Mouse (Mus musculus) CD4-positive, CD25-positive, alpha-beta regulatory T cell, adult 2 months (primary cell): ENCODE data around the gene Pglyrp3.
"Not testable (repeated sequence)": the region's sequence is repeated elsewhere in the genome, so short reads cannot be mapped to it uniquely, and the experiment has no call there.

ENCODE experiments used
- DNase-seq: peaks from one replicate; pipeline ENCODE4 v3.0.0-alpha.2; 2012; ENCODE audit warnings: low read depth, low spot score

Gene Pglyrp3

DNA sequence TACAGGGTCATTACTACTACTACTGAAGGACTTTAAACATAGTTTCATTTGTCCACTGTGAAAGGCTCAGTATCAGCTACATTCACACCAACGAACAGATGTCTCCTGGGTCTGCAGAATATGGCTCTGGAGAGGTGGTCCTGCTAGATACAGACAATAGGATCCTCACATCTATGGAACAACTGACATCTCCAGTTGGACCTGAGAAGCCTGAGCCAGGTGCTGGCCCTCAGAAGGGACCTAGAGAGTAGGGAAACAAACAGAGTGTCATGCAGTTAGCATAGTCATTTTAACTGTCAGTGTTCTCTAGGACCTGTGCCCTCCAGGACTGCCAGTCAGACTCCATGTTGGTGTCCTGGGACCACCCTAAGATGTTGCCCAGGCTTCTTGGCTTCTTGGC, at the start of gene Pglyrp3:
TSS of gene Pglyrp3 (plus strand) at position 301 of the 400 bp plus-strand sequence.
- DNase-seq = no peak

DNA sequence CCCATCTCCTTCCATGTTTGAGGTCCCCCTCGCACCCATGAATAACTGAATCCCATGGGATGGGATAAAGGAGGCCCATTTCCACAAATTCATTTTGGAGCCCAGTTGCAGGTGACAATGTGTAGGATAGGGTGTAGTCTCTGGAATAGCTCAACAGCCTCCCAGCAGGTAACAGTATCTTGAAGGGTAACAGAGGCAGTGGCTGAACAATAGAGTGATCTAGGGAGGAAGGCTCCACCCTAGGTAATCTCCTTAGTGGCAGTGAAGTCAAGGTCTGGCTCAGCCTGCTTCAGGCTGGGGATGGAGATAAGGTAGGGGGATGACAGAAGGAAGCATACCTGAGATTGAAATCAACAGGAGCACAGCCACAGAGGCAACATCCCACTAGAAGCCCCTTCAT, 3.4 kb upstream of the Pglyrp3 start:
- DNase-seq = no peak

DNA sequence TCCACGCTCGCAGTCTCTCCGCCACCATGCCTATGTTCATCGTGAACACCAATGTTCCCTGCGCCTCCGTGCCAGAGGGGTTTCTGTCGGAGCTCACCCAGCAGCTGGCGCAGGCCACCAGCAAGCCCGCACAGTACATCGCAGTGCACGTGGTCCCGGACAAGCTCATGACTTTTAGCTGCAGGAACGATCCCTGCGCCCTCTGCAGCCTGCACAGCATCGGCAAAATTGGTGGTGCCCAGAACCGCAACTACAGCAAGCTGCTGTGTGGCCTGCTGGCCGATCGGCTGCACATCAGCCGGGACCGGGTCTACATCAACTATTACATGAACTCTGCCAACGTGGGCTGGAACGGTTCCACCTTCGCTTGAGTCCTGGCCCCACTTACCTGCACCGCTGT, 10.2 kb downstream of the Pglyrp3 start:
- DNase-seq = not testable (repeated sequence)

DNA sequence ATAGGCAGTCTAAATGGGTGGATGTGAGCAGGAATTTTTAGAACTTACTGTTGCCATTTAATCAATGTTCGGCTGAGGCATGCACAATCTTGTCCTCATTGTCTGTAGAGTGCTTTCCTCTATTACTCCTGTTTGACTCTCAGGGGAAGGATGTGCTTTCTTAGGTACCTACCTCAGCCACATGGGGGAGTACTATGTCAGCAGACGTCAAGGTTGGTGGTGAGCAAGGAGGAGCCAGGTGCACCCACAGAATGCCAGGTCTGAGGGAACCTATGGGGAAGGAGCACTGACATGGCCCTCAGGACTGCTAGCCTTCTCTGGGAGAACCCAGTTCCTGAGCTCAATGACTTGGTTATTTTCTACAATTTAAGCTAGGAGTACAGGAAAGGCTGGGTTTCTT, 18.8 kb downstream of the Pglyrp3 start:
- no peak for DNase-seq

DNA sequence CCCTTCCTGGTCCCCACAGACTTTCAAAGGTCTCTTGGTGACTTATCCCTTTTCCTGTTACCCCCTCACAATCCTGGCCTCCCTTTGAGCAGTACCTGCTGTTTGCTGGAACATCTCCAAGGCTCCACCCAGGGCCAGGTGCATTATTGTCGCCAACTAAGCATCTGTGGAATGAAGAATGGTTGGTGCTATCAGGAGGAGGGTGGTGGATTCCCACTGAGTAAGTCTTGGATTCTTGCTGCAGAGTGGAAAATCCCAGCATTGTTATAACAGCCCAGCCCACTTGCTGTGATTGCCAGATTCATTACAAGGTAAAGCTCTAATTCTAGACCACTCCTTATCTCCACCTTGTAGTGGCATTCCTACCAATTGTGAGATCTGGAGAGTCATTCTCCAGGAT, 19.5 kb downstream of the Pglyrp3 start:
- no peak for DNase-seq

DNA sequence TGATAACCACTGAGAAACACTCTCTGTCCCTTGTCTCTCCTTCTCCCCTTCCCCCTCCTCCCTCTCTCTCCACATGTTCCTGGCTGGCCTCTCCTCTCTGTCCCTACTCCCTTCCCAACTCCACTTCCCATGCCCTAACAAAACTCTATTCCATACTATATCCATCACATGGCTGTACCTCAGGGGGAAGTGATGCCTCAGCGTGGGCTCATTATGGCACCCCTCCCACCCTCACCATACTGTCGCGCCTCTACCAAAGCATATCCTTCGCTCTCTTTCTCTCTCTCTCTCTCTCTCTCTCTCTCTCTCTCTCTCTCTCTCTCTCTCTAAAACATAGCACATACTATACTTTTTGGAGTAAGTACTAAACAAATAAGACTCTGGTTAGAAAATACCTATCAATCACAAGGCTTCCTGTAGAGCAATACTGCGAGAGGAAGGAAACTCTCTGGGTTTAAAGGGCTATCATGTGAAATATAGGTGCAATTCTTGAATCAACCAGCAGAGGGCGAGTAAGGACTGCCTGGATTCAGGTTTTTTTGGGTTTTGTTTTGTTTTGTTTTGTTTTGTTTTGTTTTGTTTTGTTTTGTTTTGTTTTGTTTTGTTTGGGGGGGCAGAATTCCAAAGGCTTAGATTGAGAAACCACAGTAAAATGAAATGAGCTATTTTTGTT, 36.1 kb downstream of the Pglyrp3 start:
- DNase-seq = peak; percentile 3

DNA sequence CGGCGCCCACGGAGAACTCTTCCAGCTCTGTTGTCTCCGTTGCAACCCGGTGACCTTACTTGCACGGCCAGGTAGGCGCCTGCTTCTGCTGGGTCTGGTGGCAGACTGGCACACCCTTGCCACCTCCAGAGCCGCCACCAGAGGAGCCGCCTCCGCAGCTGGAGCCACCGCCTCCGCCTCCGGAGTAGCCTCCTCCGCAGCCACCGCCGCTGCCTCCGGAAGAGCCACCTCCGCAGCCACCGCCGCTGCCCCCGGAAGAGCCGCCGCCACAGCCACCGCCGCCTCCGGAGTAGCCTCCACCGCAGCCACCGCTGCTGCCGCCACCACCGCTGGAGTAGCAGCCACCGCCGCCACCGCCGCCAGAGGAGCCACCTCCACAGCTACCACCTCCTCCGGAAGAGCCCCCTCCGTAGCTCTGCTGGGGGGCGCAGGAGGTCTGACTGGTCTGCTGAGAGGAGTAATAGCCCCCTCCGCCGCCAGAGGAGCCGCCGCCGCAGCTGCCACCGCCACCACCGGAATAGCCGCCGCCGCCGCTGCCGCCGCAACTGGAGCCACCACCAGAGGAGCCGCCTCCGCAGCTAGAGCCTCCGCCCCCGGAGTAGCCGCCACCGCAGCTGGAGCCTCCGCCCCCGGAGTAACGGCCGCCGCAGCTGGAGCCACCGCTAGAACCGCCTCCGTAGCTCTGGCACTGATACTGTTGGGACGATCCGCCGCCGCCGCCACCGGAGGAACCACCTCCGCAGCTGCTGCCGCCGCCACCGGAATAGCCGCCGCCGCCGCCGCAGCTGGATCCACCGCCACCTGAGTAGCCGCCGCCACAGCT, 66.3 kb downstream of the Pglyrp3 start:
- peak; percentile 5 for DNase-seq
